Mouse (Mus musculus) limb, embryonic 12.5 days (tissue): ENCODE data around the gene Faim. TPM values are rescaled to one million over a fixed set of nuclear protein-coding genes. Genes with fewer than 3 reads are reported as not detected.
A peak's percentile ranks its signal among the peaks of the same experiment; 100 is the strongest.

Experiments
- ATAC-seq: fragments of 200-750 bp; cut with Nextera tagmentation; 2 replicates; pipeline ENCODE4 v1.8.0; 2017; ENCODE audit warnings: low read depth, moderate TSS enrichment; ENCODE audit not compliant: insufficient number of reproducible peaks, insufficient read depth, low FRiP score, low TSS enrichment
- H3K27ac ChIP-seq: fragments of 300-500 bp; sonication (generic); 2 replicates; pipeline ENCODE4 v1.5.1; 2016; ENCODE audit warnings: mild to moderate bottlenecking, moderate library complexity
- H3K27me3 ChIP-seq: fragments of 300-500 bp; sonication (generic); 2 replicates; pipeline ENCODE4 v1.6.1; 2016; ENCODE audit warnings: mild to moderate bottlenecking, moderate library complexity
- H3K36me3 ChIP-seq: fragments of 300-500 bp; sonication (generic); 2 replicates; pipeline ENCODE4 v1.6.1; 2016; ENCODE audit warnings: mild to moderate bottlenecking, moderate library complexity
- H3K4me1 ChIP-seq: fragments of 300-500 bp; sonication (generic); replicated peaks from 2 replicates; pipeline ENCODE4 v1.6.1; 2016
- H3K4me2 ChIP-seq: fragments of 300-500 bp; sonication (generic); 2 replicates; pipeline ENCODE4 v1.6.1; 2016; ENCODE audit warnings: mild to moderate bottlenecking, moderate library complexity
- H3K4me3 ChIP-seq: fragments of 300-500 bp; sonication (generic); replicated peaks from 2 replicates; pipeline ENCODE4 v1.5.1; 2016; ENCODE audit warnings: mild to moderate bottlenecking
- H3K9ac ChIP-seq: fragments of 300-500 bp; sonication (generic); replicated peaks from 2 replicates; pipeline ENCODE4 v1.6.1; 2016; ENCODE audit warnings: mild to moderate bottlenecking, moderate library complexity
- H3K9me3 ChIP-seq: fragments of 300-500 bp; sonication (generic); 2 replicates; pipeline ENCODE4 v1.6.1; 2016; ENCODE audit warnings: mild to moderate bottlenecking, moderate library complexity
- WGBS: fragments of 180-500 bp; shearing (Covaris S2); methylation state at CpG from one replicate; pipeline ENCODE4 v1.1.7; 2016; 5-methylcytosine and 5-hydroxymethylcytosine counted together
- polyA plus RNA-seq: library from polyadenylated mRNA; unstranded; fragments of >200 nt; fragmentation: Nextera tagmentation; extraction: Ambion mirVana; gene quantifications from 2 replicates; pipeline ENCODE4 v1.2.1, GENCODE M21; 2016

Gene Faim
- polyA plus RNA-seq = 51.2 and 53.5 TPM in 2 replicates

DNA sequence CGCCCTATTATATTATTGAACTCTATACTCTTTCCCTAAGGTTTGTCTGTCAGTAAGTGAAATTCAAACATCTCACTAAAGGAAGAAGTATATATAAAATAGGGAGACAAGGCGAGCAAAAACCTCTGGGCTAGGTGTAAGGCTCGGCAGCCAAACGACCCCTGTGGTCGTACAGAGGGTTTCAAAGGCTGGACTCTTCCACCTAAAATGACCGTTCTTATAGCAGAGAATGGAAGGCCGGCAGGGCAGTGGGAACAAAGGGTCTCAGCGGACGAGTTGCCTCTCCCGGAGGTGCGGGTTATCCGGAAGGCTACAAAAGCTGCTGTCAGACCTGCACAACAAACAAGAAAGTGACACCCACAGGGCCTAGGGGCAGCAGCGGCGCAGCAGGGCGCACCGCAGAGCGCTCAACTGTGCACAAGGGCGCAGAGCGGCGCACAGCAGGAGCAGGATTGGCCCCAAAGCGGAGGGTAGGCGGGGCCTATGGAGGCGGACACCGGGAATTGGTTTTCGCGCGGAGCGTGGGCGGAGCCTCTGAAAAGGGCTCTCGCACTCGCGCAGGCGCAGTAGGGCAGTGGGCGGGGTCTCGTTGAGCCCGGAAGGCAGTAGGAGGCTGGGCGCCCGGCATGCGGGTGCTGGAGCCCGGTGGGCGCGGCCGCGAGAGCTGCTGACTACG is at the start of gene Faim:
TSS of gene Faim (plus strand) at position 574 of the 676 bp plus-strand sequence.
- 2% methylated on average over 42 of the region's 45 CpGs for WGBS
- peaks cover 16% of the 10 kb centered on the region for H3K27me3 ChIP-seq
- H3K9me3 ChIP-seq = no peaks in the 10 kb centered on the region
- ATAC-seq = peak; percentile 95
- H3K9ac ChIP-seq = peak within 1 kb of the TSS; percentile 79
- no peaks in the 10 kb centered on the region for H3K36me3 ChIP-seq
- peaks cover 25% of the 10 kb centered on the region for H3K4me1 ChIP-seq
- peak within 1 kb of the TSS; percentile 50; the same call in 1 of the 2 replicates for H3K27ac ChIP-seq
- peak within 1 kb of the TSS; percentile 79 for H3K4me3 ChIP-seq
- peak within 1 kb of the TSS; percentile 89 for H3K4me2 ChIP-seq

DNA sequence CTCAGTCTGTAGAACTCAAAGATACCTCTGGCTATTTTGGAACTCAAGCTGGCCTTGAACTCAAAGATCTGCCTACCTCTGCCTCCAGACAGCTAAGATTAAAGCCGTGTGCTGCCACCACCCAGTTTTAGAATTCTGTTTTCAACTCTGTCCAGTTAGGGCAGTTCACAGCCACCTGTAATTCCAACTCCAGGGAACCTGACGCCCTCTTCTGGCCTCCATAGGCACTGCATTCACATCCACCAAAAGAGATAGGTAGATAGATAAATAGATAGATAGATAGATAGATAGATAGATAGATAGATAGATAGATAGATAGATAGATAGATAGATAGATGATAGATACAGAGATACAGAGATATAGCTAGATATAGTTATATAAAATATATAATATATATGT is 46.9 kb upstream of the Faim start:
- WGBS = 11% methylated on average over 2 of the region's 2 CpGs
- no peak overlapping the region for H3K27ac ChIP-seq
- no peaks in the 10 kb centered on the region for H3K36me3 ChIP-seq
- H3K4me2 ChIP-seq = no peak overlapping the region
- H3K4me3 ChIP-seq = no peak overlapping the region
- H3K9me3 ChIP-seq = no peaks in the 10 kb centered on the region
- no peak for ATAC-seq
- peaks cover 16% of the 10 kb centered on the region for H3K27me3 ChIP-seq
- no peak overlapping the region for H3K9ac ChIP-seq
- no peaks in the 10 kb centered on the region for H3K4me1 ChIP-seq

DNA sequence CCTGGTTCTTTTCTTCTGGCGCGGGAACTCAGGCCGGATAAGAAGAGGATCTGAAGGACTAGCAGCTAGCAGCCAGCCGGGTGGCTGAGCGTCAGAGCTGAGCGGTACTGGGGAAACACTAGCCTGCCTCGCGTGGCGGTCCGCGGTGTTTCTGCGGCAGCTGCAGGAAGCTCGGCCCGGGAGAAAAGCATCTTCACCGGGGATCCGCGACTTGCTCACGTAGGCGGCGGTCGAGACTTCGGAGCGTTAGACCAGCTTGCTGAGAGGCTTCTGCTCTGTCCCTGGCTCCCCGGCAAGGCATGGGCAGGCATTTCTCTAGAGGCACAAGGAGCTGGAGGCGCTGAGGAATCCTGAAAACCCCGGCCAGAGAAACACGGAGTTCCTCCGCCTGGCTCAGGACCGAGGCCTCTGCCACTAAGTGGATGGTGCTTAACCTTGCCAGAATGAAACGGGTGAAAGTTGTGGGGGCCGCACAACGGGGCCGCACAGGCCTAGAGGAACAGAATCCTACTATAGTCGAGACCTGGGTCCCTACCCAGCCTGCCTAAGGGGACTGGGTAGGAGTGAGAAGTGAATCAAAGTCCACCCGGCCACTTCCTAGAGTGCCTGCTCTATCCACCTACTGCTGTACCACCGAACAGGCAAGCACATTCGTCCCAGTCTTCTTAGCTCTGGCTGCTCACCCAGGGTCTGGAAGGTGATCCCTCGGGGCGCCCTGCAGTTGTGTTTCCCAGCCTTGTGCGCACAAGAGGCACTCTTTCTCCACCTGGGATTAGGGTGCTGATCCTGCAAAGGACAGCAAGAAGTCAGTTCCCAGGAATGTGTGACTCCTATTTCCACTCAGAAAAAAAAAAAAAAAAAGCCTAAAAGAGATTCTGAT is 33.8 kb upstream of the Faim start:
- H3K4me3 ChIP-seq = peak overlapping the region; percentile 29
- H3K4me2 ChIP-seq = peak overlapping the region; percentile 51
- no peak overlapping the region for H3K27ac ChIP-seq
- H3K36me3 ChIP-seq = no peaks in the 10 kb centered on the region
- peaks cover 88% of the 10 kb centered on the region for H3K27me3 ChIP-seq
- peaks cover 35% of the 10 kb centered on the region for H3K4me1 ChIP-seq
- no peak overlapping the region for H3K9ac ChIP-seq
- under 1% methylated on average over 40 of the region's 40 CpGs for WGBS
- ATAC-seq = no peak
- H3K9me3 ChIP-seq = no peaks in the 10 kb centered on the region

DNA sequence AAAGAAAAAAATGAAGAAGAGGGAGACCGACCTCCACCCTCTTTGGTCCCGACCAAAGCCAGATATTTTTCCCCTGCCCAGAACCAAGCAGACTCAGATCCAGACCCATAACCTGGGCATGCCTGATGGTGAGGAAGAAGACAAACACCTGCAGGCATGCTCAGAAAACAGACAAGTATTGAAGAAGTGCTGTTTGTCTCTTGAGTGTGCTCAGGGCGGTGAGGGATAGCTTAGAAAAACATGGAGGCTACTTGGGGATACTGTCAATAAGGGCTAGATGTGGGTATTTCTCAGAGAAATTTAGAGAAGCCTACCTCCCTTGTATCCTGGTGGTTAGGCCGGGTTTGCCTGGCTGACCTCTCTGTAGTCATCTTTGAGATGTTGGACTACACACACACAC is 32.9 kb upstream of the Faim start:
- no peak overlapping the region for H3K4me2 ChIP-seq

DNA sequence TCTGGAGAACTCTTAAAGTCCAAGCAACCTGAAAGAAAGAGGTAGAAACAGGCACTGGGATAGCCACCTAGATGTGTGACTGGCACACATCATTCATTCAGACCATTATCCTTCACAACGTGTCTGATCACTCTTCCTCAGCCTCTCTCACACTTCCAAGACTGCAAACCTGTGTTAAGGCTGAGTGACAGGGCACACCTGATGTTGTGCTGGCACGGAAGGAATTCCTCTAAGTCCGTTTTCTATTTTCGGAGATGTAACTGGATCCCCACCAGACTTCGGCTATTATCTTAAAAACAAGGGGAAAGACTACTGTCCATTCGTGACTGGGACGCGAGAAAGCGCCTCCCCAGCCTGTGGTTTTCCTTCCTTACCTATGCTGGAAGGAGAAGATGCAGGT is 32.3 kb upstream of the Faim start:
- H3K9me3 ChIP-seq = no peaks in the 10 kb centered on the region
- no peak overlapping the region for H3K27ac ChIP-seq
- H3K4me3 ChIP-seq = no peak overlapping the region
- H3K4me1 ChIP-seq = peaks cover 35% of the 10 kb centered on the region
- H3K36me3 ChIP-seq = no peaks in the 10 kb centered on the region
- 3% methylated on average over 9 of the region's 9 CpGs for WGBS
- ATAC-seq = no peak
- H3K4me2 ChIP-seq = no peak overlapping the region
- H3K9ac ChIP-seq = no peak overlapping the region
- H3K27me3 ChIP-seq = peaks cover 93% of the 10 kb centered on the region

More for the DNA sequence above, 32.9 kb upstream of the Faim start:
- 7% methylated on average over 4 of the region's 4 CpGs for WGBS
- ATAC-seq = no peak
- H3K9ac ChIP-seq = no peak overlapping the region
- no peak overlapping the region for H3K27ac ChIP-seq
- no peaks in the 10 kb centered on the region for H3K9me3 ChIP-seq
- H3K4me1 ChIP-seq = peaks cover 35% of the 10 kb centered on the region
- H3K4me3 ChIP-seq = no peak overlapping the region
- no peaks in the 10 kb centered on the region for H3K36me3 ChIP-seq
- peaks cover 93% of the 10 kb centered on the region for H3K27me3 ChIP-seq

DNA sequence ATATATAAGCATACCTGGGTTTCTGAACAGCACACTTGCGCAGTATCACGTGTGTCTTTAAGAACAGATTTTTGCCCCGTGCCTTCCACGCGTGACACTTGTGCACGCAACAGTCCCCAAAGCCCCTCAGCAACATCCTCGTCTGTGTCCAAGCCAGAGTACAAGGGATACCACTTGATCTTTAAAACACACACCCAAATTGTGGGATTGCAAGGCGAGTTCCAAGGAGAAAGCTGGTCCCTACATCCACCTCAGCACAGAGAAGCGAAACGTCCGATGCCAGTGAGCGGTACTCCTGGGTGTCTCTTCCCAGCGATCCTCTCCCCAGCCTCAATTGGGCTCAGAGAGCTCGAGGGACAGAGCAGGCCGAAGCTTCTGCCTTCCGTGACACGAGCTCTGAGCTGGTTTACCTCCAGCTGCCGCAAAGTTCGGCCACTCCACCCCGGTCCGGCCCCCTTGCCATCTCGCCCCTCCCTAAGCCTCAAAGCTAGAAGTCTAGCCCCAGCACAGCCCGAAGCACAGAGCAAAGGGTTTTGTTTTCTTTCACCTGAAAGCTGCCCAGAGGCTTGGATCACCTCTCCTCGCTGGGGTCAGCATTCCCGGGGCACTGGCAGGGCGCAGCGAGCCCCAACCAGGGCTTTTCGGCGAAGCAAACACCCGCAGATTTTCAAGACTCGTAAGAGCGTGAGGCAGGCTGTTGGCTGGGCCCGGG is 31.6 kb upstream of the Faim start:
- H3K36me3 ChIP-seq = no peaks in the 10 kb centered on the region
- no peak overlapping the region for H3K27ac ChIP-seq
- H3K9me3 ChIP-seq = no peaks in the 10 kb centered on the region
- H3K9ac ChIP-seq = peak overlapping the region; percentile 63; the same call in 1 of the 2 replicates
- H3K27me3 ChIP-seq = peaks cover 96% of the 10 kb centered on the region
- H3K4me2 ChIP-seq = peak overlapping the region; percentile 89
- H3K4me1 ChIP-seq = peaks cover 35% of the 10 kb centered on the region
- peak overlapping the region; percentile 48 for H3K4me3 ChIP-seq
- no peak for ATAC-seq
- WGBS = 2% methylated on average over 33 of the region's 33 CpGs

DNA sequence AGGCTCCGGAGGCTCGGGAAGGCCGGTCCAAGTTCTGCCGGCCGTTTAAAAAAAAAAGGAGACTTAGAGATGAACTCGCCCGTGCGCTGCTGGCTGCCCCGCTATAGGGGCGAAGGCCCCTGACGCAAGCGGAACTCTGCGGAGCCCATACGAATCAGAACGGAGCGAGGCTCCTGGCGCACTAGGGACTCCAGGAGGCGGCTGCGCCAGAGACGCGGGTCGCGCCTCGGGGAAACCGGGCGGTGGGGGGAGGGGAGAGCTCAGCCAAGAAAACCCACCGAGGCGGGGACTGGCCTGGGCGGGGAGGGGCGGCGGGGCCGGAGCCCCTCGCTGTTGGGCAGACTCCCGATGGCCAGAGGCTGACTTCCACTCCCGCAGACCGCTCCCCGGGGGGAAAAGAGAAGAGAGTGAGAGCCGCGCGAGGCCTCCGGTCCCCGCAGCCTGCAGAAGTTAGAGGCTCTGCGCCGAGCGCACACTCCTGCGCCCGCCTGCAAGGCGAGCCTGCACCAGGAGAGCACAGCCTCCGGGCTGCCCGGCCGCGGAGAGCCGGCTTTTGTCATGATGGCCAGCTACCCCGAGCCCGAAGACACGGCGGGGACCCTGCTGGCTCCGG is 31.0 kb upstream of the Faim start, which contains the start of gene Foxl2:
TSS of gene Foxl2 (plus strand) at position 186 of the 613 bp plus-strand sequence.
- H3K9ac ChIP-seq = peak within 1 kb of the TSS; percentile 63
- H3K4me1 ChIP-seq = peaks cover 35% of the 10 kb centered on the region
- H3K4me2 ChIP-seq = peak within 1 kb of the TSS; percentile 89
- H3K4me3 ChIP-seq = peak within 1 kb of the TSS; percentile 48
- no peaks in the 10 kb centered on the region for H3K9me3 ChIP-seq
- peaks cover 98% of the 10 kb centered on the region for H3K27me3 ChIP-seq
- H3K36me3 ChIP-seq = no peaks in the 10 kb centered on the region
- no peak within 1 kb of the TSS for H3K27ac ChIP-seq
- WGBS = under 1% methylated on average over 58 of the region's 58 CpGs
- ATAC-seq = 0 out of 2 replicates have a peak, but pooled peaks have one; percentile 27

DNA sequence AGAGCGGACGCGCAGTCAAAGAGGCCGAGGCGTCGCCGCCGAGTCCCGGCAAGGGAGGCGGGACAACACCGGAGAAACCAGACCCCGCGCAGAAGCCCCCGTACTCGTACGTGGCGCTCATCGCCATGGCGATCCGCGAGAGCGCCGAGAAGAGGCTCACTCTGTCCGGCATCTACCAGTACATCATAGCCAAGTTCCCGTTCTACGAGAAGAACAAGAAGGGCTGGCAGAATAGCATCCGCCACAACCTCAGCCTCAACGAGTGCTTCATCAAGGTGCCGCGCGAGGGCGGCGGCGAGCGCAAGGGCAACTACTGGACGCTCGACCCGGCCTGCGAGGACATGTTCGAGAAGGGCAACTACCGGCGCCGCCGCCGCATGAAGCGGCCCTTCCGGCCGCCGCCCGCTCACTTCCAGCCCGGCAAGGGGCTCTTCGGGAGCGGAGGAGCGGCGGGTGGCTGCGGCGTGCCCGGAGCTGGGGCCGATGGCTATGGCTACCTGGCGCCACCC is 30.4 kb upstream of the Faim start:
- H3K27me3 ChIP-seq = peaks cover 98% of the 10 kb centered on the region
- no peaks in the 10 kb centered on the region for H3K9me3 ChIP-seq
- H3K4me1 ChIP-seq = peaks cover 35% of the 10 kb centered on the region
- WGBS = under 1% methylated on average over 60 of the region's 60 CpGs
- H3K36me3 ChIP-seq = no peaks in the 10 kb centered on the region
- ATAC-seq = peak; percentile 12; the same call in 1 of the 2 replicates
- H3K4me2 ChIP-seq = peak overlapping the region; percentile 89
- peak overlapping the region; percentile 63 for H3K9ac ChIP-seq
- H3K27ac ChIP-seq = no peak overlapping the region
- H3K4me3 ChIP-seq = peak overlapping the region; percentile 48

DNA sequence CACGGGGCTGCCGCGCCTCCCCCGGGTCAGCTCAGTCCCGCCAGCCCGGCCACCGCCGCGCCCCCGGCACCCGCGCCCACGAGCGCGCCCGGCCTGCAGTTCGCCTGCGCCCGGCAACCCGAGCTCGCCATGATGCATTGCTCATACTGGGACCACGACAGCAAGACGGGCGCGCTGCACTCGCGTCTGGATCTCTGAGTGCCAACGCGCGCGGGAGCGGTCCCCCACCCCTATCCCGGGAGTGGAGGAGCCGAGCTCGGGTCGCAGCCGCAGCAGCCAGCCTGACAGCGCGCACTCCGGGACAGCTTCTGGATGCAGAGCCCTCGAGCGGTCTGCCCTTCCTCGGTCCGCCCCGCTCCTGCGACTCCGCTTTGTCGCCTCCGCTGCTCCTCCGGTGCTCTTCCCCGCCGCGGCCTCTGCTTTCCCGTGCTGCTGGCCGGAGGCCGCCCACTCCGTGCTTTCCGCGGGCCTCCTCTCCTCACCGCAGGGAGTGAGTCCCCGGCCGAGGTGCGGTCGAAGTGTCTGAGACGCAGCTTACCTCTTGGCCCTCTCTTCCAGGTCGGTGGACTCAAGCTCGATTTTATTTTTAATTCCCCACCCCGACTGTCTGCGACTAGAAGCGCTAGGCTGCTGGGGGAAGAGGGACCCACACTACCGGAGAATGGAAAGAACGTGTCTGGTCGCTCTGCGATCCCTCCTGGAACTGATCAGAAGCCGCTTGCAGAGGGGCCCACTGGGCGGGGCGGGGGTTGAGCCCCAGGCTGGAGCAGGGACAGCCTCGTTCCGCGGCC is 29.4 kb upstream of the Faim start:
- Histone ChIP-seq H3K4me1 (peaks cover 35% of the 10 kb centered on the region), H3K27me3 (peaks cover 98% of the 10 kb centered on the region), H3K36me3 (no peaks in the 10 kb centered on the region), H3K4me2 (peak overlapping the region; percentile 89), H3K27ac (no peak overlapping the region), H3K9me3 (no peaks in the 10 kb centered on the region), H3K4me3 (peak overlapping the region; percentile 48), H3K9ac (peak overlapping the region; percentile 63)
- under 1% methylated on average over 77 of the region's 80 CpGs for WGBS
- no peak for ATAC-seq
